ENCODE assay signal across 11 mouse cellular contexts in genomic region chr4:108782421-108783085, GRCm38 (mm10). TPM values are rescaled to one million over a fixed set of nuclear protein-coding genes. Genes with fewer than 3 reads are reported as not detected.
A peak's percentile ranks its signal among the peaks of the same experiment; 100 is the strongest.
DNase-seq lines count a peak whose midpoint lies in the region; ATAC-seq and TF ChIP-seq lines count a peak whose summit lies in the region.
"Had no signal": no experiment of that assay in that cellular context is flagged by ENCODE, and none has a peak within 500 bp of the region (broad histone marks: within the 10 kb centered on the region; RNA-seq: fewer than 3 reads in every experiment).

No protein-coding gene starts in this region.

- ATAC-seq in cerebellum, adult (ENCODE audit: insufficient number of reproducible peaks, low FRiP score, low TSS enrichment): no peak

- H3K27me3 ChIP-seq in cerebellum, adult 2 months (ENCODE audit: control insufficient read depth, insufficient read depth, low read length): no peaks in the 10 kb centered on the region
- H3K27me3 ChIP-seq: neural tube, embryonic 15.5 days had no signal

- H3K4me3 ChIP-seq in cerebellum, adult 2 months (replicated peaks; ENCODE audit: insufficient read depth, low read depth, low read length): peak overlapping the region; percentile 40
- H3K4me3 ChIP-seq in left cerebral cortex, adult 2 months: peak overlapping the region; percentile 23
- H3K4me3 ChIP-seq: neural tube, embryonic 15.5 days had no signal

- no peak for TF ChIP-seq POLR2A in cerebellum, adult 2 months (IDR thresholded peaks at IDR 0.05; ENCODE audit: borderline replicate concordance, insufficient read depth, low read length)

- DNase-seq in cerebellum, adult 11-12 months: peak; percentile 28
- peak; percentile 56 for DNase-seq in 3134 (ENCODE audit: extremely low read depth, insufficient read length, low spot score)
- peak; percentile 56 to 62 for DNase-seq in cerebellum, adult 2 months
- DNase-seq in left cerebral cortex, adult 2 months (ENCODE audit: extremely low spot score in 1 of 2, low spot score in 2 of 2): peak; percentile 22 to 42
- no peak for DNase-seq in thymus, postnatal 14 days
- no peak for DNase-seq in urinary bladder, postnatal 10 days (ENCODE audit: low spot score)
- no peak for DNase-seq in gastrocnemius, adult 8-10 months (ENCODE audit: low spot score in 2 of 2)
- DNase-seq: kidney, adult 18-20 months had no signal

- whole genome bisulfite sequencing in cerebellum, adult 2 months: 9% methylated on average over 8 of the region's 8 CpGs

- intact Hi-C loops in left cerebral cortex, adult 2 months (cut with DNase I): no loop called here

- no peak for TF ChIP-seq CTCF in cerebellum, adult 2 months (IDR thresholded peaks at IDR 0.05; ENCODE audit: borderline replicate concordance, insufficient read depth, low read depth, low read length)
- no peak; the same call in 1 of the 2 replicates for TF ChIP-seq CTCF in left cerebral cortex, adult 2 months (IDR thresholded peaks at IDR 0.05)

- H3K27ac ChIP-seq in cerebellum, adult 2 months (ENCODE audit: insufficient read depth, low read length): peak overlapping the region; percentile 93
- peak overlapping the region; percentile 88 for H3K27ac ChIP-seq in left cerebral cortex, adult 2 months
- H3K27ac ChIP-seq: neural tube, embryonic 15.5 days had no signal

- peaks cover 1% of the 10 kb centered on the region; the same call in 1 of the 2 replicates for H3K4me1 ChIP-seq in cerebellum, adult 2 months (ENCODE audit: control insufficient read depth, insufficient read depth, low read length)

RNA-seq across cellular contexts. Expression of gene Zfyve9, which starts 2.0 kb away (rescaled TPM):
- polyA plus RNA-seq in cerebellum, adult 2 months (2012; rRNA removed): 37.7 and 41.2 TPM in 2 replicates
- total RNA-seq in left cerebral cortex, adult 2 months (2021): 10 to 100 TPM; 66.4 to 78.5 TPM
- total RNA-seq in gastrocnemius, adult 8-10 months (2022): 10 to 100 TPM; 54.2 to 75.2 (median 64.2) TPM
- total RNA-seq: megakaryocyte-erythroid progenitor cell, adult 5-6 weeks had no signal

RNA-seq across cellular contexts. Expression of gene Btf3l4, which starts 50.9 kb away (rescaled TPM):
- polyA plus RNA-seq in cerebellum, adult 2 months (2012; rRNA removed): 84.4 and 84.7 TPM in 2 replicates
- total RNA-seq in left cerebral cortex, adult 2 months (2021): 10 to 100 TPM; 88.9 to 97.3 TPM
- 10 to 100 TPM; 35.7 to 46.0 (median 41.9) TPM for total RNA-seq in gastrocnemius, adult 8-10 months (2022)

RNA-seq across cellular contexts. Expression of gene Txndc12, which starts 51.8 kb away (rescaled TPM):
- polyA plus RNA-seq in cerebellum, adult 2 months (2012; rRNA removed): 51.3 and 53.6 TPM in 2 replicates
- 10 to 100 TPM; 35.4 to 40.2 TPM for total RNA-seq in left cerebral cortex, adult 2 months (2021)
- total RNA-seq in gastrocnemius, adult 8-10 months (2022): 10 to 100 TPM in 3 of 4 experiments, 1 to 10 TPM in 1; 9.8 to 13.5 (median 11.7) TPM

Comparison
In these comparisons a context has a peak if more than half of its experiments do, and no peak if none do; other contexts are left out.
1. DNase-seq: peak in cerebellum, adult 11-12 months (single experiment), 3134 (single experiment), cerebellum, adult 2 months (2 of 2) and left cerebral cortex, adult 2 months (2 of 2); none in thymus, postnatal 14 days (single experiment), urinary bladder, postnatal 10 days (single experiment) and gastrocnemius, adult 8-10 months (0 of 2).